Mouse (Mus musculus) left cerebral cortex, adult 18-20 months (tissue): ENCODE data around the gene Golt1a. TPM values are rescaled to one million over a fixed set of nuclear protein-coding genes. Genes with fewer than 3 reads are reported as not detected.

Source experiments
- DNase-seq, 2 experiments: peaks; one replicate each; pipeline ENCODE4 v3.0.0; 2021 to 2022; ENCODE audit warnings: low spot score in 2 of 2, mixed read lengths in 1 of 2
- total RNA-seq, 2 experiments: library from RNA; stranded (reverse); gene quantifications; 2 replicates each; pipeline ENCODE4 v1.2.3; 2021

Gene Golt1a
- total RNA-seq, 2 experiments from 2014 or later, result 1.1 TPM; not detected in 1

DNA sequence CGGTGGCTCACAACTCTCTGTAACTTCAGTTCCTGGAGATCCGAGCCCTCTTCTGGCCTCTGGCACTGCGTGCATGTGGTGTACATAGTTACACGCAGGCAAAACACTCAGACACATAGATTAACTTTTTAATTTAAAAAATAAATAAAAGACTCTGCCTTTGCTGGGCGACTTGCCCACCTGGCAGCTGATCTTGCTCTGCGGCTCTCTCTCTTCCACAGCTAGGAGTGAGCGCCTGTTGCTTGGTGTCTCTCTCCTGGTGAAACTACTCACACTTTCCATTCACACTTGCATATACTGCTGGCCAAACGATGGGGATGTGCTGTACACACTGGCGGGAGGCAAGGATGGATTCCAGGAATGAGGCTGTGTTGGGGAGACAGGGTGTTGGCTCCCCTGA, 36.9 kb downstream of the Golt1a start:
- no peak for DNase-seq

- DNase-seq, result no peak
These were observed 37.6 kb downstream of the Golt1a start for GRCm38 (mm10) chr1:133347226-133347625.

GRCm38 (mm10) chr1:133347693-133348520, 38.3 kb downstream of the Golt1a start:
- DNase-seq, result no peak

- DNase-seq, result no peak
These were observed 40.6 kb downstream of the Golt1a start, which contains the start of gene Ren1 for GRCm38 (mm10) chr1:133350210-133350609. Ren1 (plus strand) TSS chr1:133350510.

DNA sequence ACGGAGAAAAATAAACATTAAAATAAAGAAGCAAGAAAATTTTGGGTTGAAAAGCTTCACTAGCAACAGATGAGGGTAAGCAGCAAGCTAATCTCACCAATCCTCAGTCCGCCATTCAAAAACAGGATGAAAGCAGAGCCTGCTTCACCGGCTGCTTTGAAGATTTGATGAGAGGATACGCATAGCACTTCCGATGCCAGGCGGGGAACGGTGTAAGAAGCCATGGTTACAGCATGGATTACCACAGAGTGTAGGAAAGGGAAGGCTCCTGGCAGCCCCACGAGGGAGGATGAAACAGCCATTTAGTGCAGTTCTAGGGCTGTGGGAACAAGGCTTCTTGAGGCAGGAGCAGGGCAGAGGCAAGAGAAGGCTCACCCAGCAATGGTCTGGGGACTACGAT, 42.2 kb downstream of the Golt1a start:
- no peak for DNase-seq

- peak; percentile 91 for DNase-seq
These were observed 43.8 kb downstream of the Golt1a start for GRCm38 (mm10) chr1:133353371-133353809.

DNA sequence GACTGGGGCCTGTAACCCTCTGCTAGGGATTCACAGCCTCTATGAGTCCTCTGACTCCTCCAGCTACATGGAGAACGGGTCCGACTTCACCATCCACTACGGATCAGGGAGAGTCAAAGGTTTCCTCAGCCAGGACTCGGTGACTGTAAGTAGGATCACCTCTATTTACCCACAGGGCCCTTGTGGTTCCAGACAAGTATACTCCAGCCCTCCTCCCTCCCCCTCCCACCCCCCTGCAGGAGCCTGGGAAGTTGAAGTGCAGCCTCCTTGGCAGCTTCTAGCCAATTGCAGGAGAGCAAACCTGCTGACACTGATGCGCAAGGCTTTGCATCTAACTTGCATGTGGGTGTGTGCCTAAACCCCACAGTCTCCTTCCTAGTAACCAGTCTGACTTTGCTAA, 45.9 kb downstream of the Golt1a start:
- no peak for DNase-seq

DNA sequence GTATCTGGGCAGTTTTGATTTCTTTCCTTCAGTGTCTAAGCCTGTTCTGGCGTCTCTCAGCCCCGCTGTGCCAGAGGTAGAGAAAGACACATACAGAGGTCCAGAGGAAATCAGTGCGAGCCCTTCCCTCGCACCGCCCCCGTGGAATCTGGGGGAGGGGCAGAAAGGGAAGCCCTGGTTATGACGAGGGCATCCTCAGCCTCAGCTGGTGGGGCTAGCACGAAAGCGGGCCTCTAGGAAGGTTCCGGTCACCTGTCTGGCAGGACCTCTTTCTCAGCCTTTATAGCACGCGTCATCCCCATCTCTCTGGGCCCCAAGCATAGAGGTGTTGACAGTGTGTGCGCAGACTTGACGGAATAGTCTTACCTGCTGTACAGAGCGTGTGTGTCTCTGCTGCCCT, 46.3 kb downstream of the Golt1a start:
- no peak for DNase-seq

DNA sequence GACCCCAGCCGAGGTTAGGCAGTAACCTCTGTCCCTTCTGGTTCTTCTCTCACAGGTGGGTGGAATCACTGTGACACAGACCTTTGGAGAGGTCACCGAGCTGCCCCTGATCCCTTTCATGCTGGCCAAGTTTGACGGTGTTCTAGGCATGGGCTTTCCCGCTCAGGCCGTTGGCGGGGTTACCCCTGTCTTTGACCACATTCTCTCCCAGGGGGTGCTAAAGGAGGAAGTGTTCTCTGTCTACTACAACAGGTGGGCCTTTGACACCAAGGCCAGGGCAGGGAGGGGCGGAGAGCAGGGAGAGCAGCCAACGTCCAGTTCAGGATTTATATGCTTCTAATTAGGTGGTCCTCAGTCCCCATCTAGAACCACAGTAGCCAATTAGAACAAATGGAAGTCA, 46.7 kb downstream of the Golt1a start:
- DNase-seq, result no peak

DNA sequence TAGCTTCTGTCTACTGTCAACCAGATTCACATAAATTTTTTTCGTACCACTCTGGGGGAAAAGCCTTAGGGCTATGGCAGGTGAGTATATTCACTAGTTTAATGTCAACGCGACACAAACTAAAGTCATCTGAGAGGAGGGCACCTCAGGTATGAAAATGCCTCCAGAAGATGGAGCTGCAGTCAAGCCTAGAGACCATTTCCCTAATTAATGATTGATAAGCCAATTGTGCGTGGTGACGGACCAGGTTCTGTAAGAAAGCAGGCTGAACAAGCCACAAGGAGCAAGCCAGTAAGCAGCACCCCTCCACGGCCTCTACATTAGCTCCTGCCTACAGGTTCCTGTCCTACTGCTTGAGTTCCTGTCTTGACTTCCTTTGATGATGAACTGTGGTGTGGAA, 51.4 kb downstream of the Golt1a start:
- DNase-seq, result no peak

- DNase-seq, result no peak
These were observed 52.5 kb downstream of the Golt1a start for GRCm38 (mm10) chr1:133362103-133362502.

- peak; percentile 70 to 75 for DNase-seq
These were observed 53.8 kb downstream of the Golt1a start, which contains the start of gene Etnk2 for GRCm38 (mm10) chr1:133363276-133364021. Etnk2 (plus strand) TSS chr1:133363572.

GRCm38 (mm10) chr1:133364022-133364630, 54.5 kb downstream of the Golt1a start:
- peak in 1 of 2 experiments; percentile 43 for DNase-seq

- no peak for DNase-seq
These were observed 55.3 kb downstream of the Golt1a start for GRCm38 (mm10) chr1:133364890-133365289.

GRCm38 (mm10) chr1:133366951-133367605, 57.5 kb downstream of the Golt1a start:
- no peak for DNase-seq

GRCm38 (mm10) chr1:133367606-133368488, 58.2 kb downstream of the Golt1a start:
- DNase-seq, result no peak

- DNase-seq, result peak; percentile 70 to 84
These were observed 59.0 kb downstream of the Golt1a start for GRCm38 (mm10) chr1:133368644-133369043.

GRCm38 (mm10) chr1:133370352-133370751, 60.8 kb downstream of the Golt1a start:
- DNase-seq, result no peak

GRCm38 (mm10) chr1:133371431-133371830, 61.8 kb downstream of the Golt1a start:
- no peak for DNase-seq

- DNase-seq, result no peak
These were observed 62.5 kb downstream of the Golt1a start for GRCm38 (mm10) chr1:133372113-133372512.
